Mouse (Mus musculus) intestine, embryonic 16.5 days (tissue): ENCODE measurements around the gene Tagln. TPM values are rescaled to one million over a fixed set of nuclear protein-coding genes. Genes with fewer than 3 reads are reported as not detected.

Source experiments
- ATAC-seq: fragments of 200-750 bp; cut with Nextera tagmentation; 2 replicates; pipeline ENCODE4 v1.8.0; 2017; ENCODE audit warnings: moderate TSS enrichment, moderate library complexity
- H3K27ac ChIP-seq: fragments of 300-500 bp; sonication (generic); 2 replicates; pipeline ENCODE4 v1.5.1; 2014; ENCODE audit warnings: mild to moderate bottlenecking, low read length
- H3K27me3 ChIP-seq: fragments of 300-500 bp; sonication (generic); replicated peaks from 2 replicates; pipeline ENCODE4 v1.6.1; 2014; ENCODE audit warnings: low read length, control low read depth, mixed read lengths; ENCODE audit not compliant: control insufficient read depth, insufficient read depth
- H3K36me3 ChIP-seq: fragments of 300-500 bp; sonication (generic); 2 replicates; pipeline ENCODE4 v1.6.1; 2014; ENCODE audit warnings: low read length, control low read depth; ENCODE audit not compliant: control insufficient read depth, insufficient read depth
- H3K4me1 ChIP-seq: fragments of 300-500 bp; sonication (generic); 2 replicates; pipeline ENCODE4 v1.6.1; 2014; ENCODE audit warnings: low read length, control low read depth, mixed read lengths; ENCODE audit not compliant: control insufficient read depth, insufficient read depth
- H3K4me2 ChIP-seq: fragments of 300-500 bp; sonication (generic); 2 replicates; pipeline ENCODE4 v1.6.1; 2014; ENCODE audit warnings: low read depth, low read length, control low read depth
- H3K4me3 ChIP-seq: fragments of 300-500 bp; sonication (generic); 2 replicates; pipeline ENCODE4 v1.5.1; 2014; ENCODE audit warnings: mild to moderate bottlenecking, low read length
- H3K9ac ChIP-seq: fragments of 300-500 bp; sonication (generic); 2 replicates; pipeline ENCODE4 v1.6.1; 2014; ENCODE audit warnings: low read depth, low read length
- H3K9me3 ChIP-seq: fragments of 300-500 bp; sonication (generic); 2 replicates; pipeline ENCODE4 v1.6.1; 2016; ENCODE audit warnings: low read length, control low read depth; ENCODE audit not compliant: control insufficient read depth
- WGBS: fragments of 180-500 bp; shearing (Covaris S2); extraction: QIAGEN DNeasy Blood & Tissue Kit; methylation state at CpG from one replicate; pipeline ENCODE4 v1.1.7; 2014; 5-methylcytosine and 5-hydroxymethylcytosine counted together
- polyA plus RNA-seq: library from polyadenylated mRNA; unstranded; fragments of >200 nt; fragmentation: Nextera tagmentation; extraction: Ambion mirVana; gene quantifications from 2 replicates; pipeline ENCODE4 v1.2.1, GENCODE M21; 2015

Tagln gene
- polyA plus RNA-seq, 1 experiment from 2014 or later: 404 TPM

GRCm38 (mm10) chr9:45941329-45941888, 5.6 kb upstream of the Tagln start:
- Histone ChIP-seq H3K36me3 (peaks cover 51% of the 10 kb centered on the region), H3K9me3 (no peaks in the 10 kb centered on the region), H3K27me3 (no peaks in the 10 kb centered on the region), H3K27ac (no peak overlapping the region), H3K9ac (no peak overlapping the region), H3K4me2 (no peak overlapping the region), H3K4me3 (no peak overlapping the region), H3K4me1 (0 out of 2 replicates have a peak, but pooled peaks cover 7% of the 10 kb centered on the region)
- peak; percentile 39; the same call in 1 of the 2 replicates for ATAC-seq
- WGBS: 63% methylated on average over 18 of the region's 18 CpGs

GRCm38 (mm10) chr9:45939794-45940193, 3.9 kb upstream of the Tagln start:
- no peak for ATAC-seq
- peaks cover 37% of the 10 kb centered on the region for H3K36me3 ChIP-seq
- WGBS: 91% methylated on average over 6 of the region's 6 CpGs

GRCm38 (mm10) chr9:45938952-45939637, 3.2 kb upstream of the Tagln start:
- Histone ChIP-seq H3K9ac (no peak overlapping the region), H3K4me1 (0 out of 2 replicates have a peak, but pooled peaks cover 9% of the 10 kb centered on the region), H3K36me3 (peaks cover 33% of the 10 kb centered on the region), H3K9me3 (no peaks in the 10 kb centered on the region), H3K27ac (no peak overlapping the region), H3K27me3 (no peaks in the 10 kb centered on the region), H3K4me2 (no peak overlapping the region), H3K4me3 (no peak overlapping the region)
- WGBS: 83% methylated on average over 15 of the region's 15 CpGs
- ATAC-seq: no peak

More at GRCm38 (mm10) chr9:45939794-45940193, 3.9 kb upstream of the Tagln start:
- H3K9ac ChIP-seq: no peak overlapping the region
- no peaks in the 10 kb centered on the region for H3K9me3 ChIP-seq
- H3K4me1 ChIP-seq: 0 out of 2 replicates have a peak, but pooled peaks cover 9% of the 10 kb centered on the region
- no peak overlapping the region for H3K4me3 ChIP-seq
- no peak overlapping the region for H3K4me2 ChIP-seq
- no peak overlapping the region for H3K27ac ChIP-seq
- H3K27me3 ChIP-seq: no peaks in the 10 kb centered on the region

- ATAC-seq: no peak
- Histone ChIP-seq H3K4me2 (no peak overlapping the region), H3K4me3 (no peak overlapping the region), H3K36me3 (peaks cover 27% of the 10 kb centered on the region), H3K9ac (no peak overlapping the region), H3K27me3 (no peaks in the 10 kb centered on the region), H3K27ac (no peak overlapping the region), H3K9me3 (no peaks in the 10 kb centered on the region), H3K4me1 (peaks cover 10% of the 10 kb centered on the region; the same call in 1 of the 2 replicates)
- 90% methylated on average over 8 of the region's 8 CpGs for WGBS
These were observed 2.2 kb upstream of the Tagln start for GRCm38 (mm10) chr9:45938088-45938487.

GRCm38 (mm10) chr9:45936883-45937282, 1.0 kb upstream of the Tagln start:
- no peak overlapping the region for H3K4me3 ChIP-seq
- ATAC-seq: peak; percentile 52
- WGBS: 19% methylated on average over 3 of the region's 3 CpGs
- peaks cover 15% of the 10 kb centered on the region for H3K4me1 ChIP-seq
- no peaks in the 10 kb centered on the region for H3K9me3 ChIP-seq
- H3K36me3 ChIP-seq: peaks cover 18% of the 10 kb centered on the region; the same call in 1 of the 2 replicates
- no peak overlapping the region for H3K4me2 ChIP-seq
- no peaks in the 10 kb centered on the region for H3K27me3 ChIP-seq
- H3K27ac ChIP-seq: peak overlapping the region; percentile 71
- H3K9ac ChIP-seq: no peak overlapping the region

GRCm38 (mm10) chr9:45932571-45933415, 3.1 kb downstream of the Tagln start:
- 52% methylated on average over 11 of the region's 11 CpGs for WGBS
- H3K4me1 ChIP-seq: peaks cover 15% of the 10 kb centered on the region
- H3K27ac ChIP-seq: peak overlapping the region; percentile 57

GRCm38 (mm10) chr9:45931958-45932357, 3.9 kb downstream of the Tagln start:
- WGBS: 52% methylated on average over 1 of the region's 1 CpGs
- peak overlapping the region; percentile 35; the same call in 1 of the 2 replicates for H3K9ac ChIP-seq

More at GRCm38 (mm10) chr9:45932571-45933415, 3.1 kb downstream of the Tagln start:
- peaks cover 13% of the 10 kb centered on the region for H3K36me3 ChIP-seq
- peak; percentile 30 for ATAC-seq
- peak overlapping the region; percentile 21 for H3K4me2 ChIP-seq
- no peaks in the 10 kb centered on the region for H3K9me3 ChIP-seq
- H3K4me3 ChIP-seq: peak overlapping the region; percentile 40
- no peaks in the 10 kb centered on the region for H3K27me3 ChIP-seq
- peak overlapping the region; percentile 35 for H3K9ac ChIP-seq

GRCm38 (mm10) chr9:45929285-45929684, 6.6 kb downstream of the Tagln start:
- peaks cover 19% of the 10 kb centered on the region for H3K36me3 ChIP-seq
- H3K9me3 ChIP-seq: no peaks in the 10 kb centered on the region
- H3K9ac ChIP-seq: no peak overlapping the region
- H3K4me3 ChIP-seq: no peak overlapping the region
- H3K27ac ChIP-seq: no peak overlapping the region
- ATAC-seq: no peak
- H3K4me2 ChIP-seq: no peak overlapping the region
- 81% methylated on average over 5 of the region's 5 CpGs for WGBS
- H3K27me3 ChIP-seq: no peaks in the 10 kb centered on the region
- peaks cover 9% of the 10 kb centered on the region for H3K4me1 ChIP-seq

More at GRCm38 (mm10) chr9:45931958-45932357, 3.9 kb downstream of the Tagln start:
- H3K4me3 ChIP-seq: no peak overlapping the region; the same call in 1 of the 2 replicates
- ATAC-seq: no peak
- H3K4me1 ChIP-seq: peaks cover 15% of the 10 kb centered on the region
- peak overlapping the region; percentile 57 for H3K27ac ChIP-seq
- H3K36me3 ChIP-seq: peaks cover 19% of the 10 kb centered on the region
- no peaks in the 10 kb centered on the region for H3K9me3 ChIP-seq
- H3K4me2 ChIP-seq: peak overlapping the region; percentile 15
- H3K27me3 ChIP-seq: no peaks in the 10 kb centered on the region

- Histone ChIP-seq H3K36me3 (0 out of 2 replicates have a peak, but pooled peaks cover 3% of the 10 kb centered on the region), H3K4me3 (no peak overlapping the region), H3K27ac (peak overlapping the region; percentile 76; the same call in 1 of the 2 replicates), H3K9me3 (no peaks in the 10 kb centered on the region), H3K4me1 (no peaks in the 10 kb centered on the region), H3K4me2 (no peak overlapping the region), H3K9ac (no peak overlapping the region), H3K27me3 (no peaks in the 10 kb centered on the region)
- 62% methylated on average over 1 of the region's 1 CpGs for WGBS
- ATAC-seq: peak; percentile 59
These were observed 16.0 kb downstream of the Tagln start for GRCm38 (mm10) chr9:45919895-45920294.
